Mouse (Mus musculus) midbrain, postnatal 0 days (tissue): ENCODE measurements at regions not wholly inside any gene's neighbourhood (a gene's known extent, or its start where the extent isn't known, plus 50 kb on each side); places are given as distances from the start of the nearest gene placed in this dataset.

Experiments
- ATAC-seq: fragments of 200-750 bp; cut with Nextera tagmentation; 2 replicates; pipeline ENCODE4 v1.8.0; 2017; ENCODE audit warnings: moderate number of reproducible peaks, mild to moderate bottlenecking, moderate TSS enrichment, moderate library complexity; ENCODE audit not compliant: low FRiP score
- DNase-seq: peaks from one replicate; pipeline ENCODE4 v3.0.0-alpha.2; 2015; ENCODE audit warnings: low spot score
- H3K27ac ChIP-seq: fragments of 300-500 bp; sonication (generic); 2 replicates; pipeline ENCODE4 v1.5.1; 2014; ENCODE audit warnings: low read depth, mild to moderate bottlenecking, low read length, mixed read lengths
- H3K27me3 ChIP-seq: fragments of 300-500 bp; sonication (generic); 2 replicates; pipeline ENCODE4 v1.6.1; 2014; ENCODE audit warnings: low read length, control low read depth, mixed read lengths; ENCODE audit not compliant: insufficient read depth
- H3K36me3 ChIP-seq: fragments of 300-500 bp; sonication (generic); 2 replicates; pipeline ENCODE4 v1.6.1; 2014; ENCODE audit warnings: low read length, control low read depth, mixed read lengths; ENCODE audit not compliant: insufficient read depth
- H3K4me1 ChIP-seq: fragments of 300-500 bp; sonication (generic); 2 replicates; pipeline ENCODE4 v1.6.1; 2014; ENCODE audit warnings: mild to moderate bottlenecking, control low read depth, antibody characterized with exemption, low read length, mixed read lengths; ENCODE audit not compliant: insufficient read depth
- H3K4me2 ChIP-seq: fragments of 300-500 bp; sonication (generic); 2 replicates; pipeline ENCODE4 v1.6.1; 2014; ENCODE audit warnings: low read depth, mild to moderate bottlenecking, low read length, mixed read lengths; ENCODE audit not compliant: poor library complexity, severe bottlenecking
- H3K4me3 ChIP-seq: fragments of 300-500 bp; sonication (generic); 2 replicates; pipeline ENCODE4 v1.5.1; 2014; ENCODE audit warnings: low read depth, mild to moderate bottlenecking, low read length, moderate library complexity
- H3K9ac ChIP-seq: fragments of 300-500 bp; sonication (generic); replicated peaks from 2 replicates; pipeline ENCODE4 v1.6.1; 2014; ENCODE audit warnings: mild to moderate bottlenecking, low read length, moderate library complexity, mixed read lengths; ENCODE audit not compliant: poor library complexity, severe bottlenecking
- H3K9me3 ChIP-seq: fragments of 300-500 bp; sonication (generic); 2 replicates; pipeline ENCODE4 v1.6.1; 2016; ENCODE audit warnings: low read length, control low read depth
- CTCF ChIP-seq: IDR thresholded peaks from 2 replicates; pipeline ENCODE4 v1.5.1; 2016; ENCODE audit warnings: antibody characterized with exemption, mild to moderate bottlenecking
- WGBS: fragments of 180-500 bp; shearing (Covaris S2); extraction: QIAGEN DNeasy Blood & Tissue Kit; methylation state at CpG from one replicate; pipeline ENCODE4 v1.1.7; 2014; 5-methylcytosine and 5-hydroxymethylcytosine counted together

DNA sequence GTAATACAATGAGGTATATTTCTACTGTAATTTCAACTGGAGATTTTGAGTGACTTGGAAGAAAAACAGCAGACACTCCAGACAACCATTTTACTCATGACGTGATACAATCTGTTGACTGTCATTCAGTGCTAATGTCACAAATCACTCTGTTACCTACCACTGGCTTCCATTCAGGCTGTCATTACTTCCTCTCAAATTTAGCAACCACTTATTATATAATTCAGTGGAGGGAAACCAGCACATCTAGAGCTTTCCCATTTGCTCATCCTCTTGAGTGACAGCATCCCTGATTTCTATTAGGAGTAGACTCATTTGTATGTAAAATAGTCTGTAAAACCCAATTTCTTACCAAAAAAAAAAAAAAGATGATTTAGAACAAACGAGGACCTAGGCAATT lies 1627.3 kb upstream of the Pabpc4l start:
- 65% methylated on average over 2 of the region's 2 CpGs for WGBS
- DNase-seq = no peak

DNA sequence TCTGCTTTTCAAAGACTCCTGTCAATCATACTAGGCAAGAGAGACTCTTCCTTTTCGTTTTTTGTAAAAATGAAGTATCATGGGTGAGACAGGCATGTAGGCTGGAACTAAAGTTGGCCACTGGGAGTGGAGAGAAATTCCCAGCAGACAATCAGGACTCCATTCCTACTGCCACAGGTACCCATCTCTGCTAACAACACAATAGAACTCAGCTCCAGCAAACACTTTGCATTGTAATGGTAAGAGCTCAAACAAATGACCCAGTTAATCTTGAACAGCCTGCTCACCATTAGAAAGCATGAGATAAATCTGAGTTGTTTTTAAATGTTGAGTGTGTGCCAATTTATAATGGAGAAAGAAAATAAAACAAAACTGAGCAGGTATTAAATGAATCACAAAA lies 1620.6 kb upstream of the Pabpc4l start:
- Histone ChIP-seq H3K9me3 (no peaks in the 10 kb centered on the region), H3K9ac (no peak overlapping the region), H3K4me1 (no peaks in the 10 kb centered on the region), H3K4me3 (no peak overlapping the region), H3K27ac (no peak overlapping the region), H3K27me3 (no peaks in the 10 kb centered on the region), H3K4me2 (no peak overlapping the region), H3K36me3 (no peaks in the 10 kb centered on the region)
- 27% methylated on average over 1 of the region's 1 CpGs for WGBS
- ATAC-seq (no peak), DNase-seq (no peak)
- no peak for TF ChIP-seq CTCF

More for the DNA sequence above, 1627.3 kb upstream of the Pabpc4l start:
- Histone ChIP-seq H3K4me2 (no peak overlapping the region), H3K9me3 (no peaks in the 10 kb centered on the region), H3K27me3 (no peaks in the 10 kb centered on the region), H3K9ac (no peak overlapping the region), H3K4me1 (no peaks in the 10 kb centered on the region), H3K4me3 (no peak overlapping the region), H3K36me3 (no peaks in the 10 kb centered on the region), H3K27ac (no peak overlapping the region)
- ATAC-seq = no peak
- no peak for TF ChIP-seq CTCF
